Mouse (Mus musculus) myocyte (in vitro differentiated cells): ENCODE measurements around the gene Erp44.

Experiments used
- MYOD1 ChIP-seq, 3 experiments: IDR thresholded peaks; one replicate each; pipeline ENCODE4 v1.6.1; 2011; ENCODE audit warnings: control low read depth in 2 of 3, low read depth in 2 of 3, mild to moderate bottlenecking in 2 of 3, moderate library complexity in 1 of 3; ENCODE audit not compliant: insufficient read length in 2 of 3, control insufficient read depth in 1 of 3
- MYOG ChIP-seq, 3 experiments: IDR thresholded peaks; one replicate each; pipeline ENCODE4 v1.6.1; 2011; ENCODE audit warnings: control low read depth in 2 of 3, low read depth in 2 of 3, mild to moderate bottlenecking in 2 of 3; ENCODE audit not compliant: insufficient read length in 2 of 3, control insufficient read depth in 1 of 3, insufficient read depth in 1 of 3
- POLR2A ChIP-seq: IDR thresholded peaks from one replicate; pipeline ENCODE4 v1.6.1; 2011; ENCODE audit warnings: low read depth, mild to moderate bottlenecking, control low read depth, moderate library complexity; ENCODE audit not compliant: insufficient read length

DNA sequence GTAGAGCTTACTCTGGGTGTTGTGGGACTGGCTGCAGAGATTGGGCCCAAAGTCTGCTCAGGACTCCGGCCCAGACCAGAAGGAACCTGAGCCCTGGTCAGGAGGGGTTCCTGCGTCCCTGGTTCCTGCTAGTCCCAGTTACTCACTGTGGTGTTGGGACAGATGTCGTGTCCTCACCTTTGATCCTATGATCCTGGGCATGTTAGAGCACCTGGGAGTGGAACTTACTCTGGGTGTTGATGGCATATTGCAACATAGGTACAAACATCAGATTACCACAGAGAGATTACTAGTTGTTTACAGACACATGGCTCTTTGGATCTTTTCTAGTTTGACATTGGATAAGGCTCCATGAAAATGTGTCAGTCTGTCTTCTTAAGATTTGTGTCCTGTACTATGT is 35.5 kb upstream of the Erp44 start:
- TF ChIP-seq POLR2A (no peak), MYOG (IDR thresholded peaks at IDR 0.05; ENCODE audit: control insufficient read depth in 1 of 3, insufficient read depth in 1 of 3, insufficient read length in 2 of 3, low read depth in 2 of 3) (no peak), MYOD1 (IDR thresholded peaks at IDR 0.05; ENCODE audit: control insufficient read depth in 1 of 3, insufficient read length in 2 of 3, low read depth in 2 of 3) (no peak)
